Mouse (Mus musculus) myocyte (in vitro differentiated cells): Measurements from ENCODE around the gene Zfp428. TPM values are rescaled to one million over a fixed set of nuclear protein-coding genes. Genes with fewer than 3 reads are reported as not detected.
A peak's percentile ranks its signal among the peaks of the same experiment; 100 is the strongest.
"Not testable (repeated sequence)": the region's sequence is repeated elsewhere in the genome, so short reads cannot be mapped to it uniquely, and the experiment has no call there.

Experiments
- H3K27me3 ChIP-seq: one replicate; pipeline ENCODE4 v1.6.1; 2011; ENCODE audit not compliant: control insufficient read depth, insufficient read depth, insufficient read length
- H3K36me3 ChIP-seq: one replicate; pipeline ENCODE4 v1.6.1; 2011; ENCODE audit not compliant: control insufficient read depth, insufficient read depth
- H3K4me2 ChIP-seq: one replicate; pipeline ENCODE4 v1.6.1; 2011; ENCODE audit warnings: low read depth, control low read depth
- H3K4me3 ChIP-seq: one replicate; pipeline ENCODE4 v1.5.1; 2011; ENCODE audit warnings: mild to moderate bottlenecking, control low read depth, moderate library complexity
- H3K79me2 ChIP-seq: one replicate; pipeline ENCODE4 v1.6.1; 2011; ENCODE audit not compliant: control insufficient read depth, insufficient read depth
- H3ac ChIP-seq: one replicate; pipeline ENCODE4 v1.6.1; 2011; ENCODE audit not compliant: control insufficient read depth, insufficient read length
- CEBPB ChIP-seq: IDR thresholded peaks from 2 replicates; pipeline ENCODE4 v1.6.1; 2011; ENCODE audit warnings: mild to moderate bottlenecking, moderate library complexity; ENCODE audit not compliant: poor library complexity, insufficient read depth, severe bottlenecking
- E2F4 ChIP-seq: IDR thresholded peaks from one replicate; pipeline ENCODE4 v1.6.1; 2011; ENCODE audit warnings: mild to moderate bottlenecking, control low read depth, moderate library complexity; ENCODE audit not compliant: insufficient read depth
- MAX ChIP-seq: IDR thresholded peaks from one replicate; pipeline ENCODE4 v1.6.1; 2011; ENCODE audit warnings: low read depth, mild to moderate bottlenecking, control low read depth
- MYOD1 ChIP-seq, 3 experiments: IDR thresholded peaks; one replicate each; pipeline ENCODE4 v1.6.1; 2011; ENCODE audit warnings: control low read depth in 2 of 3, low read depth in 2 of 3, mild to moderate bottlenecking in 2 of 3, moderate library complexity in 1 of 3; ENCODE audit not compliant: insufficient read length in 2 of 3, control insufficient read depth in 1 of 3
- MYOG ChIP-seq, 3 experiments: IDR thresholded peaks; one replicate each; pipeline ENCODE4 v1.6.1; 2011; ENCODE audit warnings: control low read depth in 2 of 3, low read depth in 2 of 3, mild to moderate bottlenecking in 2 of 3; ENCODE audit not compliant: insufficient read length in 2 of 3, control insufficient read depth in 1 of 3, insufficient read depth in 1 of 3
- POLR2A ChIP-seq: IDR thresholded peaks from one replicate; pipeline ENCODE4 v1.6.1; 2011; ENCODE audit warnings: low read depth, mild to moderate bottlenecking, control low read depth, moderate library complexity; ENCODE audit not compliant: insufficient read length
- POLR2AphosphoS2 ChIP-seq: IDR thresholded peaks from one replicate; pipeline ENCODE4 v1.6.1; 2011; ENCODE audit warnings: low read depth, control low read depth; ENCODE audit not compliant: insufficient read length
- REST ChIP-seq: IDR thresholded peaks from one replicate; pipeline ENCODE4 v1.6.1; 2011; ENCODE audit warnings: mild to moderate bottlenecking, control low read depth, moderate library complexity; ENCODE audit not compliant: insufficient read depth, insufficient read length
- SRF ChIP-seq: IDR thresholded peaks from one replicate; pipeline ENCODE4 v1.6.1; 2011; ENCODE audit warnings: low read depth; ENCODE audit not compliant: control insufficient read depth, insufficient read length
- TCF12 ChIP-seq: IDR thresholded peaks from one replicate; pipeline ENCODE4 v1.6.1; 2011; ENCODE audit warnings: mild to moderate bottlenecking, control low read depth; ENCODE audit not compliant: poor library complexity, insufficient read depth, severe bottlenecking
- TCF3 ChIP-seq: IDR thresholded peaks from one replicate; pipeline ENCODE4 v1.6.1; 2011; ENCODE audit warnings: low read depth, control low read depth; ENCODE audit not compliant: insufficient read length
- USF1 ChIP-seq: IDR thresholded peaks from one replicate; pipeline ENCODE4 v1.6.1; 2011; ENCODE audit warnings: low read depth, mild to moderate bottlenecking, control low read depth, moderate library complexity
- polyA plus RNA-seq: library from polyadenylated mRNA; unstranded; fragments of >200 nt; fragmentation: generic; extraction: Trizol; gene quantifications from one replicate; pipeline ENCODE4 v1.2.1, GENCODE M21; 2012; ENCODE audit warnings: missing spikeins

Zfp428 gene
- polyA plus RNA-seq, 1 experiment = 30.0 TPM

GRCm38 (mm10) chr7:24506065-24506459 is 744 bp upstream of the Zfp428 start:
- TF ChIP-seq POLR2AphosphoS2 = no peak
- no peak for TF ChIP-seq SRF
- H3ac ChIP-seq = peak overlapping the region; percentile 82
- H3K4me2 ChIP-seq = peak overlapping the region; percentile 90
- H3K36me3 ChIP-seq = no peaks in the 10 kb centered on the region
- peaks cover 20% of the 10 kb centered on the region for H3K79me2 ChIP-seq
- H3K27me3 ChIP-seq = no peaks in the 10 kb centered on the region
- H3K4me3 ChIP-seq = peak overlapping the region; percentile 80

GRCm38 (mm10) chr7:24506476-24506837 is 349 bp upstream of the Zfp428 start:
- TF ChIP-seq REST (no peak), MYOD1 (IDR thresholded peaks at IDR 0.05; ENCODE audit: control insufficient read depth in 1 of 3, insufficient read length in 2 of 3, low read depth in 2 of 3) (no peak), SRF (no peak), E2F4 (no peak), USF1 (peak; percentile 6)
- Histone ChIP-seq H3K79me2 (peaks cover 20% of the 10 kb centered on the region), H3K4me2 (peak overlapping the region; percentile 90), H3K4me3 (peak overlapping the region; percentile 80), H3K36me3 (no peaks in the 10 kb centered on the region), H3K27me3 (no peaks in the 10 kb centered on the region), H3ac (peak overlapping the region; percentile 82)

DNA sequence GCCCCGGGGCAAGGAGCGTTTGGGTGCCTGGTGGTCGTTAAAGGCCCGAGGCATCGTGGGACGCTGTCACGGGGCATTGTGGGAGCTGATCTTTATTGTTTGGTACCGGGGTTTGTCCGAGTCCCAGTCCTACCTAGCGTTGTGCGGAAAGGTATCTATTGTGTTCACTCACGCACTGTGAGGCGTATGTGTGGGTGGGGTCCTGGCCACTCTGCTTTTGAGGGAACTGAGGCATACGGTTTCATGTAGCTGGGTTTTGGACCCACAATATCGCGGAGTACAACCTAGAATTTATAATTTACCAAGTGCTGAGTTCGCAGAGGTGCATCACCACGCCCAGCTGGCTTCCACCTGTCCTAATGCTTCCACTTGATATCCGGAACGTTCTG is 914 bp downstream of the Zfp428 start:
- peak overlapping the region; percentile 73 for H3K4me2 ChIP-seq

GRCm38 (mm10) chr7:24512355-24512754 is 5.5 kb downstream of the Zfp428 start, which contains the start of gene AC161166.1:
AC161166.1 (minus strand) TSS chr7:24512455.
- TF ChIP-seq E2F4 (no peak), CEBPB (no peak), POLR2AphosphoS2 (no peak), POLR2A (no peak), MAX (no peak), MYOD1 (IDR thresholded peaks at IDR 0.05; ENCODE audit: control insufficient read depth in 1 of 3, insufficient read length in 2 of 3, low read depth in 2 of 3) (no peak), TCF12 (no peak), REST (no peak), TCF3 (no peak), SRF (no peak), MYOG (IDR thresholded peaks at IDR 0.05; ENCODE audit: control insufficient read depth in 1 of 3, insufficient read depth in 1 of 3, insufficient read length in 2 of 3, low read depth in 2 of 3) (no peak), USF1 (no peak)
- H3K4me3 ChIP-seq = no peak within 1 kb of the TSS
- peaks cover 15% of the 10 kb centered on the region for H3K79me2 ChIP-seq
- H3K27me3 ChIP-seq = no peaks in the 10 kb centered on the region
- H3ac ChIP-seq = no peak within 1 kb of the TSS
- no peak within 1 kb of the TSS for H3K4me2 ChIP-seq
- H3K36me3 ChIP-seq = no peaks in the 10 kb centered on the region

More for the DNA sequence above, 914 bp downstream of the Zfp428 start:
- H3K36me3 ChIP-seq = no peaks in the 10 kb centered on the region
- H3K79me2 ChIP-seq = peaks cover 20% of the 10 kb centered on the region
- H3ac ChIP-seq = peak overlapping the region; percentile 82
- H3K27me3 ChIP-seq = no peaks in the 10 kb centered on the region
- peak overlapping the region; percentile 80 for H3K4me3 ChIP-seq
- no peak for TF ChIP-seq POLR2A
- no peak for TF ChIP-seq REST
- TF ChIP-seq SRF = no peak
- no peak for TF ChIP-seq MYOD1 (IDR thresholded peaks at IDR 0.05; ENCODE audit: control insufficient read depth in 1 of 3, insufficient read length in 2 of 3, low read depth in 2 of 3)
- no peak for TF ChIP-seq MYOG (IDR thresholded peaks at IDR 0.05; ENCODE audit: control insufficient read depth in 1 of 3, insufficient read depth in 1 of 3, insufficient read length in 2 of 3, low read depth in 2 of 3)
- no peak for TF ChIP-seq CEBPB
- no peak for TF ChIP-seq E2F4
- no peak for TF ChIP-seq POLR2AphosphoS2
- TF ChIP-seq TCF12 = no peak
- TF ChIP-seq MAX = no peak
- no peak for TF ChIP-seq USF1

GRCm38 (mm10) chr7:24516319-24516718 is 9.5 kb downstream of the Zfp428 start:
- not testable (repeated sequence) for H3ac ChIP-seq, H3K4me3 ChIP-seq, H3K4me2 ChIP-seq, H3K36me3 ChIP-seq, H3K79me2 ChIP-seq, H3K27me3 ChIP-seq

DNA sequence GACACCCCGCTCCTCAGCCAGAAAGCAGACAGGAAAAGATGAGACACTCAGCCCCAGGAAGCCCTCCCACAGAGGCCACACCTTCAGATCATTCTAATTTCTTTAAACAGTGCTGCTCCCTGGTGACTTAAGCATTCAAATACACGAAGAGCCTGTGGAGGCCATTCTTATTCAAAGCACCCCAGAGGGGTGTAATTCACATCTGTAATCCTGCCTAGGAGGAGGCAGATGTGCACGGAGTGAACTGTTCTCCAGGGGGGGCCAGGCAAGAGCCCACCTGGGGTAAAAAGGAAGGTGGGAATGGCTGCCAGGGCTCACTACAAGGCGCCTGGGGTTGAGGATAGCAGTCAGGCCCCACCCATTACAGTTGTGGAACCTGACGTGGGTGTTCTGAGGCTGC is 10.3 kb downstream of the Zfp428 start:
- TF ChIP-seq REST = no peak
- TF ChIP-seq SRF = no peak
- TF ChIP-seq TCF12 = no peak
- no peak for TF ChIP-seq MYOG (IDR thresholded peaks at IDR 0.05; ENCODE audit: control insufficient read depth in 1 of 3, insufficient read depth in 1 of 3, insufficient read length in 2 of 3, low read depth in 2 of 3)
- TF ChIP-seq USF1 = no peak
- no peak for TF ChIP-seq TCF3
- TF ChIP-seq POLR2AphosphoS2 = no peak
- Histone ChIP-seq H3K36me3 (no peaks in the 10 kb centered on the region), H3K27me3 (no peaks in the 10 kb centered on the region), H3K4me2 (no peak overlapping the region), H3K4me3 (no peak overlapping the region), H3K79me2 (no peaks in the 10 kb centered on the region), H3ac (no peak overlapping the region)
